ENCODE assay signal across 7 mouse cellular contexts in genomic region chr10:80798150-80799006, GRCm38 (mm10). TPM values are rescaled to one million over a fixed set of nuclear protein-coding genes. Genes with fewer than 3 reads are reported as not detected.
DNase-seq lines count a peak whose midpoint lies in the region; ATAC-seq lines count a peak whose summit lies in the region.

TSS of gene Sf3a2 (plus strand) at chr10:80798198.
TSS of gene Plekhj1 (minus strand) at chr10:80798626.

- H3K9ac ChIP-seq in intestine, embryonic 15.5 days = peak within 1 kb of the TSS; percentile 93

- peaks cover 48% of the 10 kb centered on the region for H3K36me3 ChIP-seq in intestine, embryonic 15.5 days
- peaks cover 69% of the 10 kb centered on the region for H3K36me3 ChIP-seq in midbrain, embryonic 10.5 days

- WGBS in intestine, embryonic 15.5 days = under 1% methylated on average over 104 of the region's 104 CpGs
- under 1% methylated on average over 104 of the region's 104 CpGs for WGBS in midbrain, embryonic 10.5 days

- peaks cover 27% of the 10 kb centered on the region for H3K4me1 ChIP-seq in intestine, embryonic 15.5 days (replicated peaks)
- H3K4me1 ChIP-seq in midbrain, embryonic 10.5 days = peaks cover 43% of the 10 kb centered on the region

- H3K27ac ChIP-seq in intestine, embryonic 15.5 days = peak within 1 kb of the TSS; percentile 96
- peak within 1 kb of the TSS; percentile 99 for H3K27ac ChIP-seq in midbrain, embryonic 10.5 days (replicated peaks)

- ATAC-seq in intestine, embryonic 15.5 days = peak; percentile 95

- H3K4me2 ChIP-seq in intestine, embryonic 15.5 days (replicated peaks) = peak within 1 kb of the TSS; percentile 72

- H3K4me3 ChIP-seq in intestine, embryonic 15.5 days (replicated peaks) = peak within 1 kb of the TSS; percentile 77
- H3K4me3 ChIP-seq in midbrain, embryonic 10.5 days = peak within 1 kb of the TSS; percentile 97

- H3K9me3 ChIP-seq in intestine, embryonic 15.5 days = no peaks in the 10 kb centered on the region
- no peaks in the 10 kb centered on the region for H3K9me3 ChIP-seq in midbrain, embryonic 10.5 days (replicated peaks)

- peak; percentile 96 for DNase-seq in adrenal gland, adult 2 months
- DNase-seq in embryo, embryonic 11.5 days (ENCODE audit: low read depth, low spot score) = peak; percentile 93
- DNase-seq in gastrocnemius, postnatal 36 days = peak; percentile 93 to 96
- peak; percentile 97 to 98 for DNase-seq in left cerebral cortex, postnatal 25 days (ENCODE audit: low spot score in 2 of 2)
- peak; percentile 95 for DNase-seq in midbrain, embryonic 10.5 days (ENCODE audit: low spot score)
- DNase-seq in right cerebral cortex, postnatal 4 days = peak; percentile 98

- H3K27me3 ChIP-seq in intestine, embryonic 15.5 days (replicated peaks) = no peaks in the 10 kb centered on the region
- no peaks in the 10 kb centered on the region for H3K27me3 ChIP-seq in midbrain, embryonic 10.5 days (ENCODE audit: low read depth, poor library complexity, severe bottlenecking)

- intact Hi-C loops in gastrocnemius, postnatal 36 days (cut with DNase I) = no loop called here
- intact Hi-C loops in left cerebral cortex, postnatal 25 days (cut with DNase I) = loop anchor here (2.0 kb wide), 1 partner anchor 44 kb away; the partner anchor contains the start of gene Dot1l

RNA-seq across cellular contexts. Expression of gene Sf3a2, which starts in this region (rescaled TPM):
- 10 to 100 TPM; 53.6 to 58.7 TPM for total RNA-seq in adrenal gland, adult 2 months (2021)
- 103 and 104 TPM in 2 replicates for polyA plus RNA-seq in adrenal gland, adult 2 months (2012; rRNA removed)
- 10 to 100 TPM; 23.1 to 29.4 TPM for total RNA-seq in gastrocnemius, postnatal 36 days (2021)
- 63.7 and 69.7 TPM in 2 replicates for polyA plus RNA-seq in intestine, embryonic 15.5 days (2015; fragmentation: Nextera tagmentation; extraction: Ambion mirVana)
- 10 to 100 TPM; 43.9 to 50.3 TPM for total RNA-seq in left cerebral cortex, postnatal 25 days (2021)
- 108 and 112 TPM in 2 replicates for polyA plus RNA-seq in midbrain, embryonic 10.5 days (2016; fragmentation: Nextera tagmentation; extraction: Ambion mirVana)

RNA-seq across cellular contexts. Expression of gene Plekhj1, which starts in this region (rescaled TPM):
- 10 to 100 TPM; 72.2 to 83.6 TPM for total RNA-seq in adrenal gland, adult 2 months (2021)
- 81.1 and 102 TPM in 2 replicates for polyA plus RNA-seq in adrenal gland, adult 2 months (2012; rRNA removed)
- total RNA-seq in gastrocnemius, postnatal 36 days (2021) = 10 to 100 TPM; 21.6 to 22.5 TPM
- polyA plus RNA-seq in intestine, embryonic 15.5 days (2015; fragmentation: Nextera tagmentation; extraction: Ambion mirVana) = 132 and 133 TPM in 2 replicates
- total RNA-seq in left cerebral cortex, postnatal 25 days (2021) = 10 to 100 TPM; 57.5 to 62.4 TPM
- 184 and 191 TPM in 2 replicates for polyA plus RNA-seq in midbrain, embryonic 10.5 days (2016; fragmentation: Nextera tagmentation; extraction: Ambion mirVana)

Comparison
In these comparisons a context has a peak if more than half of its experiments do, and no peak if none do; other contexts are left out.
1. Peak in every context shown above with its lines: DNase-seq, ATAC-seq, H3K4me3 ChIP-seq and H3K27ac ChIP-seq.